Mouse (Mus musculus) liver, embryonic 13.5 days (tissue): ENCODE results near the gene Gsg1. TPM values are rescaled to one million over a fixed set of nuclear protein-coding genes. Genes with fewer than 3 reads are reported as not detected.

Experiments used
- ATAC-seq: fragments of 200-750 bp; cut with Nextera tagmentation; 2 replicates; pipeline ENCODE4 v1.8.0; 2017; ENCODE audit warnings: low read depth, mild to moderate bottlenecking, moderate number of reproducible peaks, moderate library complexity
- DNase-seq: peaks from one replicate; pipeline ENCODE4 v3.0.0; 2022
- H3K27ac ChIP-seq: fragments of 300-500 bp; sonication (generic); 2 replicates; pipeline ENCODE4 v1.5.1; 2015; ENCODE audit warnings: moderate library complexity, mild to moderate bottlenecking, inconsistent platforms
- H3K27me3 ChIP-seq: fragments of 300-500 bp; sonication (generic); 2 replicates; pipeline ENCODE4 v1.6.1; 2015; ENCODE audit warnings: mild to moderate bottlenecking, inconsistent platforms
- H3K36me3 ChIP-seq: fragments of 300-500 bp; sonication (generic); 2 replicates; pipeline ENCODE4 v1.6.1; 2015; ENCODE audit warnings: mild to moderate bottlenecking, inconsistent platforms
- H3K4me1 ChIP-seq: fragments of 300-500 bp; sonication (generic); replicated peaks from 2 replicates; pipeline ENCODE4 v1.6.1; 2015; ENCODE audit warnings: inconsistent platforms
- H3K4me2 ChIP-seq: fragments of 300-500 bp; sonication (generic); 2 replicates; pipeline ENCODE4 v1.6.1; 2015; ENCODE audit warnings: inconsistent platforms, mild to moderate bottlenecking, moderate library complexity
- H3K4me3 ChIP-seq: fragments of 300-500 bp; sonication (generic); replicated peaks from 2 replicates; pipeline ENCODE4 v1.5.1; 2015; ENCODE audit warnings: mild to moderate bottlenecking, inconsistent platforms
- H3K9ac ChIP-seq: fragments of 300-500 bp; sonication (generic); 2 replicates; pipeline ENCODE4 v1.6.1; 2015; ENCODE audit warnings: mild to moderate bottlenecking, inconsistent platforms
- H3K9me3 ChIP-seq: fragments of 300-500 bp; sonication (generic); replicated peaks from 2 replicates; pipeline ENCODE4 v1.6.1; 2016; ENCODE audit warnings: inconsistent platforms
- WGBS: fragments of 180-500 bp; shearing (Covaris S2); methylation state at CpG from one replicate; pipeline ENCODE4 v1.1.7; 2015; ENCODE audit not compliant: insufficient replicate concordance; 5-methylcytosine and 5-hydroxymethylcytosine counted together
- polyA plus RNA-seq: library from polyadenylated mRNA; unstranded; fragments of >200 nt; fragmentation: Nextera tagmentation; extraction: Ambion mirVana; gene quantifications from 2 replicates; pipeline ENCODE4 v1.2.1, GENCODE M21; 2015

The Gsg1 gene
- polyA plus RNA-seq, 1 experiment from 2014 or later = 0.15 TPM

GRCm38 (mm10) chr6:135191906-135192305 is 62.2 kb downstream of the Gsg1 start:
- Histone ChIP-seq H3K4me3 (no peak overlapping the region), H3K4me2 (no peak overlapping the region), H3K27ac (0 out of 2 replicates have a peak overlapping the region, but pooled peaks have one; percentile 36), H3K9ac (no peak overlapping the region), H3K27me3 (no peaks in the 10 kb centered on the region), H3K9me3 (no peaks in the 10 kb centered on the region), H3K4me1 (peaks cover 80% of the 10 kb centered on the region), H3K36me3 (peaks cover 29% of the 10 kb centered on the region)
- ATAC-seq = no peak
- DNase-seq = no peak
- 90% methylated on average over 1 of the region's 1 CpGs for WGBS

DNA sequence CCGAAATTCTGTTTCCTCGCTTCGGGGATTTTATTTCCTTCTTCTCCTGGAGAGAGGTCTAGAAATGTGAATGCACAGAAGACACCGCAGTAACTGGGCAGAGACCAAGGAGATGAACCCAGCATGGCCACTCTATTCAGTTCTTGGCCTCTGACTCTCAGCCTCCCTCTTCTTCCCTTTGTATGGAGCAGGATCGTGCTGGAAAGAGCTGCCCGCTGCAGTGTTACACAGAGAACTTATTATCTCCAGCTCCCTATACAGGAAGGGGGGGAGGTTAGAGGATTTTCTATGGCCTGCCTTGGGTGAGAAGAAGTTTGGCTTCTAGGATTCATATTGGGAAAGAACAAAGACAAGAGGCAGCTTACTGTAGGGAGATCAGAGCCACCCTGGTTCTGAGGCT is 64.0 kb downstream of the Gsg1 start:
- no peaks in the 10 kb centered on the region for H3K27me3 ChIP-seq

DNA sequence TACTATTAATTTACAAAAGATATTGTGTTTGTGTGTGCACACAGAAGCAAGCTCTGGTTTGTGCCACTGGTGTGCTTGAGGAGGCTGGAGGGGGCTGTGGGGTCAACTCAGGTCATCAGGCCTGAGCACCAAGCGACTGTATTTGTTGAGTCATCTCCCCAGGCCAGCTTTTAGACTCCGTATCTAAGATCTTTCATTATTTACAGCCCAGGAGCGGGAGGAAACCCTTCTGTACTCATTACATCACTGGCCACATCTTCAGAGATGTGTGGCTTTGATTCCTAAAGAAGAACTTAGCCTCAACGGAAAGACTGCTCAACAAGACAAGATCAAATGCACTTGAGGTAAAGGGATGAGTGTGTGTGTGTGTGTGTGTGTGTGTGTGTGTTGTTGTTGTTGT is 65.5 kb downstream of the Gsg1 start:
- no peaks in the 10 kb centered on the region for H3K9me3 ChIP-seq
- no peaks in the 10 kb centered on the region for H3K27me3 ChIP-seq
- no peak overlapping the region for H3K4me3 ChIP-seq
- WGBS = 25% methylated on average over 4 of the region's 4 CpGs
- no peak overlapping the region for H3K27ac ChIP-seq
- ATAC-seq = no peak
- peaks cover 65% of the 10 kb centered on the region for H3K4me1 ChIP-seq
- no peak for DNase-seq
- peaks cover 19% of the 10 kb centered on the region for H3K36me3 ChIP-seq
- no peak overlapping the region for H3K4me2 ChIP-seq
- H3K9ac ChIP-seq = no peak overlapping the region

More for the DNA sequence above, 64.0 kb downstream of the Gsg1 start:
- Histone ChIP-seq H3K4me1 (peaks cover 74% of the 10 kb centered on the region), H3K9me3 (no peaks in the 10 kb centered on the region), H3K27ac (peak overlapping the region; percentile 50; the same call in 1 of the 2 replicates), H3K4me3 (no peak overlapping the region), H3K36me3 (peaks cover 29% of the 10 kb centered on the region), H3K4me2 (no peak overlapping the region), H3K9ac (no peak overlapping the region)
- no peak for DNase-seq
- 72% methylated on average over 6 of the region's 6 CpGs for WGBS
- no peak for ATAC-seq

Other genes with a start within 250 kb of the Gsg1 start
- 75.7 and 82.8 TPM in 2 replicates for gene Ddx47, start 242.7 kb downstream of the Gsg1 start, polyA plus RNA-seq
- gene Gprc5a, start 188.7 kb downstream of the Gsg1 start, polyA plus RNA-seq = 0.35 and 0.46 TPM in 2 replicates
- gene Gprc5d, start 136.1 kb downstream of the Gsg1 start, polyA plus RNA-seq = 0.15 TPM in 1 of 2 replicates, not detected in the other
- 30.1 and 43.5 TPM in 2 replicates for gene Fam234b, start 56.4 kb downstream of the Gsg1 start, polyA plus RNA-seq
- gene Hebp1, start 56.3 kb downstream of the Gsg1 start, polyA plus RNA-seq = 129 and 141 TPM in 2 replicates
- not detected in 2 replicates for gene Pbp2, start 56.1 kb upstream of the Gsg1 start, polyA plus RNA-seq
- gene Emp1, start 108.2 kb upstream of the Gsg1 start, polyA plus RNA-seq = 1.7 and 1.8 TPM in 2 replicates